Mouse (Mus musculus) v-Abl transformed pro-B cells (cell line): Measurements from ENCODE around the gene Tmem201.

Experiments
- in situ Hi-C, 2 experiments: fragments of 400-800 bp; cut with MboI; formaldehyde crosslinking; loops; one replicate each; pipeline ENCODE4 v1.15.1; 2025; ENCODE audit not compliant: unreplicated experiment in 2 of 2

The Tmem201 gene

DNA sequence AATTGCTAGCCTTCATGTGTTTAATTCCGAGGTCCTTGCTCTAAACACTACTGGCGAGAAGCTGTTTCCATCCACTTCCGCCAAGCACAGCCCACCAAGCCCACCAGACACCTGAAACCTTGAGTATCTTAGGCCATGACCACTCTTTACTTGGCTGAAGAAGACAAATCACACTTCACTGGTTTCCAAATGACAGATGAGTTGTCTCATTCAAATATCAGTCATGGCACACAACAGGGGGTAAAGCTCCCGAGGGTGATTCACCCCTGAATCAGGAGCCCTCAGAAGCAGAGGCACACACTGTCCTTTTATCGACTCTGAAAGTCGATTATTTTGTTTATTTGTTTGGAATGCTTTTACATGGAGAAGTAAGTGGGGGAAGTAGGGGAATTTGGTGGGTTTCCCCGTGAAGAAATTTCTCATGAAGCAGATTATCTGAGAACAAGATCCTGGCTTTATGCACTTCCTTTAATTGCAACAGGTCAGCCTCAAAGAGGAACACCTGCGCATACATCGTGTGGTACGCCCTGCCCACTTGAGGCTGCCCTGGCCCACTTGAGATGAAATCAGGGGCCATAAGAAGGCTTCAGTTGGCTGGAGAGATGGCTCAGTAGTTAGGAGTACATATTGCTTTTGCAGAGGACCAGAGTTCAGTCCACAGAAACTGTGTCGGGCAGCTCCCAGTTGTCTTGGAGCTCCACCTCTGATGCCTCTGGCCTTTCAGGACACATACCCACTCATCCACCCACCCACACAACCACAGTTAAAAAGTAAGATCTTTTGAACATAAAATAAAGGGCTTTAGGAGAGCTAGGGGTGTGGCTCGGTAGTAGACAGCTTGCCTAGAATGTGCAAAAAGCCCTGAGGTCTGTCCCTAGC lies 47.8 kb downstream of the Tmem201 start:
- in situ Hi-C loops = no loop called here

- in situ Hi-C loops = no loop called here
Observed at GRCm38 (mm10) chr4:149688861-149689260, 49.0 kb downstream of the Tmem201 start.

DNA sequence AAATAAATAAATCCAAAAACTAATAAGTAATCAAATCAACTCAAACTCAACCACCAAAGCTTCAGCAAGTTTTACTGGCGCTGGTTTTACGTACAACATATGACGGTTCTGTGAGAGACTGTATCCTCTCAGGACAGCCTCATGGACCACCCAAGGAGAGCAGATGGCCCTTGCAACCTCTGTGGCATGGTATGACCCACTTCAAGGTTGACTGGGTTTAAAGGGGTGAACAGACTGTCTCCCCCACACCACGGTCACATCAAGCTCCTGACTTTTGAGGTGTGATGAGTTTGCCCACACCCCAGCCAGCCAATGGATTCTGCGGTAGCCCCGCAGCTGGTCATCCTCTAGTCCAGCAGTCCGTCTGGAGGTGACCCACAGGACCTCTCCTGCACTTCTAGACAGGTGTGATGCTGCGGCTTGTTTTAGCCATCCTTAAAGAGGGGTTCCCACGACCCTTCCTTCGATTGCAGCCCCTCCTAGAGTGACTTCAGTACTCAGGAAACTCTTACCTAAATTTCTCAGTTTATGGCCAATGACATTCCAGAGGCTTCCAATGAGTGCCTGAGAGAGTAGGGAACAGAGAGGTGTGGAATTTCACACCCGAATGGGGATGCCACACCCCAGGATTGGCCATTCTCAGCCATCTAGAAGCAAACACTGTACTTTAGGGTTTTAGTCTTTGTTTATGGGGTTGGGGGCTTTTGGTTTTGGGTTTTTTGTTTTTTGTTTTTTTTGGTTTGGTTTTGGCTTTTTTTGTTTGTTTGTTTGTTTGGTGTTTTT lies 52.8 kb downstream of the Tmem201 start:
- in situ Hi-C loops = no loop called here

DNA sequence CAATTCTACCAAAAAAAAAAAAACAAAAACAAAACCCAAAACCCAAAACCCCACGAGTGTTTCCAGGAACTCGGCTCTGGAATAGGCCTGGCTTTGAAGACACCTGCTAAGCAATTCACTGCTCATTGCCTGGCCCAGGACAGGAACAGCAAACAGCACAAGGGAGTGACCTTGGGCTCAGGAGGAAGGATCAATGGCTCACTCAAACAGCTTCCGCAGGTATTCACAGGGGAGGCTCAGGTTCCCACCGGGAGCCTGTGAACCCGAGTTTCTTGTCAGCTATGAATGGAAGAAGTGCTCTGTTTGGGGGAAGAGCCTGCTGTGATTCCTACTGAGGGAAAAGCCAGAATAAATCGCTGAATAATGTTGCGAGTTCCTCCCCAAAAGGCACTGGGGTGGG lies 54.0 kb downstream of the Tmem201 start:
- in situ Hi-C loops = no loop called here

DNA sequence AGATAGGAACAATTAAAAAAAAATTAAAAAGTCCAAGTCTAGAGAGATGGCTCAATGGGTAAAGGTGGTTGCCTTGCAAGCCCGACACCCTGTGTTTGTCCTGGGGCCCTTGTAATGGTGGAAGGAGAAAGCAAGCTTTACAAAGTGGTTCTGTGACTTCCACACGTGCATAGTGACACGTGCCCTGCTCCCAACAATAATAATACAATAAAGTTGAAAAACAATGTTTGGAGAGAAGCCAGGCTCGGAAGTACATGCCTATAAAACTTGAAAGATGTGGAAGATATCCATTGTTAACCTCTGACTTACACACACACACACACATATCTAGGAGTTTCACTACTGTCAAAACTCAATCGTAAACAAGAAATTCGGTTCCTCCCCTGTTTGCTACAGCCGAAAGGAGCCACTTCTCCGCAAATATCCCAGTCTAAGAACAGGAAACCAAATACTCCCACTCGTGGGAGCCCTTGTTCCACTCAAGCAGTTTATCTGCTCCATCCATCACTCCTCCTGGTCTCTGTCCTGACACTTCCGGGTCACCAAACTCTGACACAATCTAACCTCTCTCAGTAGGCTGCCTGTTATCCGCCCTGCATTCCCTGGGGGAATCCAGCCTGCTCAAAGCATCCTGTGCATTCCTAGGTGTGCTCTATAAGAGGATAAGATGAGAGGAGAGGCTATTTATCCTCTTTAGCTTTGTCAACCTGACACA lies 58.6 kb downstream of the Tmem201 start:
- in situ Hi-C loops = no loop called here

GRCm38 (mm10) chr4:149678006-149678405 lies 59.8 kb downstream of the Tmem201 start:
- in situ Hi-C loops = no loop called here

GRCm38 (mm10) chr4:149675378-149676261 lies 62.2 kb downstream of the Tmem201 start:
- in situ Hi-C loops = no loop called here

- in situ Hi-C loops = no loop called here
Observed at GRCm38 (mm10) chr4:149674814-149675377, 62.9 kb downstream of the Tmem201 start.

- in situ Hi-C loops = no loop called here
Observed at GRCm38 (mm10) chr4:149672747-149673146, 65.1 kb downstream of the Tmem201 start.

GRCm38 (mm10) chr4:149671175-149671574 lies 66.7 kb downstream of the Tmem201 start:
- in situ Hi-C loops = no loop called here

DNA sequence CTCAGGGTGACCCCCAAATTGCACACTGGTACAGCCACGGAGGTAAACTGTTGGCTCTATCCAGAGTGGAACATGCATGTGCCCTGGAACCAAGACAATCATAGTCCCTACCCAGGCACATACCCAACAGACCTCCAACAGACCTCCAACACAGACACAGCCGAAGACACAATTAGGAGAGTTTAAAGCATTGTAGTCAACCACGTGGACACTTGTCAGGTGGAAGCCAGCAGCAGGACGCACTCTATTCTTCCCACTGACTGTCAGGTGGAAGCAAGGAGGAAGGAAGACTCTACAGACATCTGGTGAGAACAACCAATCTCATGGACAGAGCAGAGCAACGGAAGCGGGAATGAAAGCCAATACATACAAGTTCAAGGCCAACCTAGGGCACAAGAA lies 72.2 kb downstream of the Tmem201 start:
- in situ Hi-C loops = no loop called here
